Mouse (Mus musculus): ENCODE measurements around the gene Gm6588. TPM values are rescaled to one million over a fixed set of nuclear protein-coding genes. Genes with fewer than 3 reads are reported as not detected.

Gene Gm6588
- polyA plus RNA-seq, 1 experiment from 2014 or later, result 0.57 TPM

GRCm38 (mm10) chr5:112428944-112429343 is 20.3 kb upstream of the Gm6588 start:
- H3K36me3 ChIP-seq (replicated peaks), result no peaks in the 10 kb centered on the region
- peaks cover 13% of the 10 kb centered on the region for H3K4me1 ChIP-seq
- no peak for ATAC-seq (ENCODE audit: low FRiP score)
- no peaks in the 10 kb centered on the region for H3K9me3 ChIP-seq
- H3K4me2 ChIP-seq, result peak overlapping the region; percentile 29
- H3K27me3 ChIP-seq, result peaks cover 51% of the 10 kb centered on the region
- 14% methylated on average over 19 of the region's 19 CpGs for WGBS
- no peak overlapping the region for H3K4me3 ChIP-seq (replicated peaks)
- no peak overlapping the region for H3K9ac ChIP-seq
- no peak overlapping the region for H3K27ac ChIP-seq

- ATAC-seq (ENCODE audit: low FRiP score), result no peak
- H3K27me3 ChIP-seq, result peaks cover 46% of the 10 kb centered on the region
- H3K9ac ChIP-seq, result peak overlapping the region; percentile 5; the same call in 1 of the 2 replicates
- H3K4me3 ChIP-seq (replicated peaks), result no peak overlapping the region
- H3K27ac ChIP-seq, result no peak overlapping the region
- no peak overlapping the region for H3K4me2 ChIP-seq
- H3K4me1 ChIP-seq, result peaks cover 13% of the 10 kb centered on the region
- WGBS, result 21% methylated on average over 14 of the region's 14 CpGs
- H3K9me3 ChIP-seq, result no peaks in the 10 kb centered on the region
- H3K36me3 ChIP-seq (replicated peaks), result no peaks in the 10 kb centered on the region
Observed at GRCm38 (mm10) chr5:112431120-112431775, 18.0 kb upstream of the Gm6588 start.

- peaks cover 13% of the 10 kb centered on the region for H3K4me1 ChIP-seq
- H3K36me3 ChIP-seq (replicated peaks), result no peaks in the 10 kb centered on the region
- H3K9me3 ChIP-seq, result no peaks in the 10 kb centered on the region
- no peak overlapping the region for H3K4me3 ChIP-seq (replicated peaks)
- H3K27me3 ChIP-seq, result peaks cover 44% of the 10 kb centered on the region
- ATAC-seq (ENCODE audit: low FRiP score), result no peak
- WGBS, result 49% methylated on average over 5 of the region's 5 CpGs
- H3K9ac ChIP-seq, result no peak overlapping the region
- no peak overlapping the region for H3K4me2 ChIP-seq
- no peak overlapping the region for H3K27ac ChIP-seq
Observed at GRCm38 (mm10) chr5:112432033-112432432, 17.2 kb upstream of the Gm6588 start.

- peak; percentile 61 for ATAC-seq (ENCODE audit: low FRiP score)
- Histone ChIP-seq H3K9ac (no peak overlapping the region), H3K27ac (no peak overlapping the region), H3K27me3 (peaks cover 45% of the 10 kb centered on the region), H3K4me2 (no peak overlapping the region), H3K4me1 (peaks cover 13% of the 10 kb centered on the region), H3K4me3 (replicated peaks) (no peak overlapping the region), H3K9me3 (no peaks in the 10 kb centered on the region), H3K36me3 (replicated peaks) (no peaks in the 10 kb centered on the region)
- 3% methylated on average over 8 of the region's 8 CpGs for WGBS
Observed at GRCm38 (mm10) chr5:112433004-112433403, 16.2 kb upstream of the Gm6588 start.

- ATAC-seq (ENCODE audit: low FRiP score), result no peak
- peaks cover 4% of the 10 kb centered on the region; the same call in 1 of the 2 replicates for H3K27me3 ChIP-seq
- H3K4me1 ChIP-seq, result no peaks in the 10 kb centered on the region
- no peaks in the 10 kb centered on the region for H3K36me3 ChIP-seq (replicated peaks)
- no peak overlapping the region for H3K27ac ChIP-seq
- no peak overlapping the region for H3K4me3 ChIP-seq (replicated peaks)
- no peaks in the 10 kb centered on the region for H3K9me3 ChIP-seq
- H3K9ac ChIP-seq, result no peak overlapping the region
- H3K4me2 ChIP-seq, result no peak overlapping the region
- 57% methylated on average over 10 of the region's 10 CpGs for WGBS
Observed at GRCm38 (mm10) chr5:112438535-112438934, 10.7 kb upstream of the Gm6588 start.

- WGBS, result 81% methylated on average over 9 of the region's 9 CpGs
- Histone ChIP-seq H3K4me3 (replicated peaks) (no peak overlapping the region), H3K27ac (no peak overlapping the region), H3K27me3 (peaks cover 4% of the 10 kb centered on the region), H3K36me3 (replicated peaks) (peaks cover 6% of the 10 kb centered on the region; the same call in 1 of the 2 replicates), H3K9me3 (no peaks in the 10 kb centered on the region), H3K4me2 (no peak overlapping the region), H3K4me1 (no peaks in the 10 kb centered on the region), H3K9ac (no peak overlapping the region)
- ATAC-seq (ENCODE audit: low FRiP score), result no peak
Observed at GRCm38 (mm10) chr5:112453088-112453487, 3.9 kb downstream of the Gm6588 start.

DNA sequence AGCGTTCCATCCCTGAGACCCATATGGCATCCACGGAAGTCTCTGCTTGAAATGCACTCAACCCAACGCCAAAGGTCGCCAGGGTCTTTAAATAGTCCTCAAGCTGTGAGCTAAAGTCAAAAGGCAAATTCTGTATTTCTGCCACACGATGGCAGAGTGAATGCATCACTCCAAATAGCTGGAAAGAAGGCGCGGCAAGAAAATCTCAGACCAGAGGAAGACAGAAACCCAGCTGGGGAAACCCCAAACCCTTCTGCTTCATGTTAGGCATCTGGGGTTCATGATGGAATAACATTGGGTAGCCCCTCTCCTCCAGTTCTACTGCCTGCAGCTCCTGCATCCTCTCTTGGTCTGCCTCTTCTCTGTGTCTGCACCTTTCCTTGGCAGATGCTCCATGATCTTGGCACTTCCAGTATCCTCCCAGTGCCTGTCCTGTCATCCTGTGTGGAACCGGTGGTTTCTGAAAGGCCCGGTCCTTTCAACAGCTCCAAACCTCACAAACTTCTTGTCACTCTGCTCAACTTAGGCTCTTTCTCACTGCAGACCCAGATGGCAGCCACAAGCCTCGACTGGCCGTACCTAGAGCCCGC is 5.8 kb downstream of the Gm6588 start:
- H3K36me3 ChIP-seq (replicated peaks), result peaks cover 6% of the 10 kb centered on the region; the same call in 1 of the 2 replicates
- peaks cover 5% of the 10 kb centered on the region for H3K4me1 ChIP-seq
- no peak for ATAC-seq (ENCODE audit: low FRiP score)
- H3K27ac ChIP-seq, result no peak overlapping the region
- H3K27me3 ChIP-seq, result peaks cover 4% of the 10 kb centered on the region
- H3K4me3 ChIP-seq (replicated peaks), result no peak overlapping the region
- H3K4me2 ChIP-seq, result no peak overlapping the region
- H3K9ac ChIP-seq, result no peak overlapping the region
- H3K9me3 ChIP-seq, result no peaks in the 10 kb centered on the region
- 73% methylated on average over 12 of the region's 12 CpGs for WGBS

DNA sequence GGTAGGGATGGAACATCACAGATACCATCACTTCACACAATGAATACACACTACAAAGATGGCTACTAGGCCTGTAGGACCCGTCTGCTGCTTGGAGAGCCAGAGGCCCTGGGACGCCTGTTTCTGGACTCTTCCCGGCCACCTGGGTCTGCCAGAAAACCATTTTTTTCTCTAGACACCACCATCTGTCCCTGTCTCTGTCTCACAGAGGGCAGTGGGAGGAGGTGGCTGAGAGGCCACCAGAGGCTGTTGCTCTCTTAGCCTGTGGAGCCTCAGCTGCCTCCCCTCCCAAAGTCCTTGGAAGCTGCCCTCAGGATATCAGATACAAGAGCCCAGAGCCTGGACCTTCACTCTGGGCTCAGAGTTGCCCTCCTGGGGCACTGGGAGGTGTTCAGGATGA is 10.7 kb downstream of the Gm6588 start:
- Histone ChIP-seq H3K9ac (no peak overlapping the region), H3K36me3 (replicated peaks) (peaks cover 6% of the 10 kb centered on the region; the same call in 1 of the 2 replicates), H3K4me1 (peaks cover 12% of the 10 kb centered on the region), H3K9me3 (no peaks in the 10 kb centered on the region), H3K27ac (no peak overlapping the region), H3K4me3 (replicated peaks) (no peak overlapping the region), H3K4me2 (no peak overlapping the region), H3K27me3 (peaks cover 4% of the 10 kb centered on the region; the same call in 1 of the 2 replicates)
- ATAC-seq (ENCODE audit: low FRiP score), result no peak
- WGBS, result 86% methylated on average over 3 of the region's 3 CpGs

- Histone ChIP-seq H3K9me3 (peaks cover 6% of the 10 kb centered on the region; the same call in 1 of the 2 replicates), H3K4me3 (replicated peaks) (no peak overlapping the region), H3K27ac (no peak overlapping the region), H3K27me3 (no peaks in the 10 kb centered on the region), H3K9ac (no peak overlapping the region), H3K36me3 (replicated peaks) (0 out of 2 replicates have a peak, but pooled peaks cover 5% of the 10 kb centered on the region), H3K4me1 (peaks cover 5% of the 10 kb centered on the region; the same call in 1 of the 2 replicates), H3K4me2 (no peak overlapping the region)
- WGBS, result 72% methylated on average over 6 of the region's 6 CpGs
- ATAC-seq (ENCODE audit: low FRiP score), result no peak
Observed at GRCm38 (mm10) chr5:112466331-112466730, 17.1 kb downstream of the Gm6588 start.

DNA sequence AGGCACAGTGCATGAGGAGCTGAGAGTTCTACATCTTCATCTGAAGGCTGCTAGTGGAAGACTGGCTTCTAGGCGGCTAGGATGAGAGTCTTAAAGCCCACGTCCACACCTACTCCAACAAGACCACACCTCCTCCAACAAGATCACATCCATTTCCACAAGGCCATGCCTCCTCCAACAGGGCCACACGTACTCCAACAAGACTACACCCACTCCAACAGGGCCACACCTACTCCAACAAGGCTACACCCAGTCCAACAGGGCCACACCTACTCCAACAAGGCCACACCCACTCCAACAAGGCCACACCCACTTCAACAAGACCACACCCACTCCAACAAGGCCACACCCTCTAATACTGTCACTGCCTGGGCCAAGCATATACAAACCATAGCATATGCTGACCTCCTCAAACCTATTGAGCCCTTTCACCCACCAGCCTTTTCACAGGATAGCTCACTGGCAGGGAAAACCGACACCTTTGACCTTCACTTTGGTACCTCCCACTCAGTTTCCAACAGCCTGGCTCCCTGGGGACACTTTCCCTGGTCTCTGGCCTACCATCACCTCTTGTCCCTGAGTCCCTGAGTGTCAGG is 19.9 kb downstream of the Gm6588 start:
- Histone ChIP-seq H3K4me1 (peaks cover 11% of the 10 kb centered on the region), H3K4me2 (no peak overlapping the region), H3K27ac (no peak overlapping the region), H3K27me3 (peaks cover 3% of the 10 kb centered on the region; the same call in 1 of the 2 replicates), H3K36me3 (replicated peaks) (0 out of 2 replicates have a peak, but pooled peaks cover 5% of the 10 kb centered on the region), H3K4me3 (replicated peaks) (no peak overlapping the region), H3K9ac (no peak overlapping the region), H3K9me3 (peaks cover 6% of the 10 kb centered on the region; the same call in 1 of the 2 replicates)
- no peak for ATAC-seq (ENCODE audit: low FRiP score)
- WGBS, result 78% methylated on average over 4 of the region's 4 CpGs

DNA sequence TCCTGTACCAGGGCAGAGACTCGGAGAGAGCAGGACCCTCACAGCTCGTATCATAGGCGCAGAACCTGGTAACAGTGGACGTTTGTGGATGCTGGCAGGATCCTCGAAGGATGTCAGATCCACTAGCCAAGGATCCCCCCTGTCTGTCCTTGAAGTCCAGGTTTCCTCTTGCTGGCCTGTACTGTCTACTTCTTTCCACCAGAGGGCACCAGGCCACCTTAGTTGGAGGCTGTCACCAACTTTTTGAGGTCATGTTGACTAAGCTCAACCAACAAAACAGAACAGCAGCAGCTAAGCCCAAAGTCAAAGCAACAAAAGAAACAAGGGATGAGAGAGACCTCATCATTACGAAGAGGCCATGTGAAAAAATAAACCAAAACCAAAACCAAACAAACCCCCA is 20.9 kb downstream of the Gm6588 start:
- H3K4me3 ChIP-seq (replicated peaks), result no peak overlapping the region
- 0 out of 2 replicates have a peak, but pooled peaks cover 5% of the 10 kb centered on the region for H3K36me3 ChIP-seq (replicated peaks)
- H3K9ac ChIP-seq, result no peak overlapping the region
- H3K4me1 ChIP-seq, result peaks cover 11% of the 10 kb centered on the region
- H3K27ac ChIP-seq, result no peak overlapping the region
- no peak for ATAC-seq (ENCODE audit: low FRiP score)
- peaks cover 6% of the 10 kb centered on the region; the same call in 1 of the 2 replicates for H3K9me3 ChIP-seq
- WGBS, result 73% methylated on average over 6 of the region's 6 CpGs
- no peak overlapping the region for H3K4me2 ChIP-seq
- H3K27me3 ChIP-seq, result peaks cover 3% of the 10 kb centered on the region; the same call in 1 of the 2 replicates

GRCm38 (mm10) chr5:112473453-112473852 is 24.2 kb downstream of the Gm6588 start:
- Histone ChIP-seq H3K27ac (no peak overlapping the region), H3K36me3 (replicated peaks) (0 out of 2 replicates have a peak, but pooled peaks cover 5% of the 10 kb centered on the region), H3K27me3 (peaks cover 3% of the 10 kb centered on the region; the same call in 1 of the 2 replicates), H3K4me1 (peaks cover 15% of the 10 kb centered on the region), H3K9me3 (peaks cover 6% of the 10 kb centered on the region; the same call in 1 of the 2 replicates), H3K9ac (no peak overlapping the region; the same call in 1 of the 2 replicates), H3K4me3 (replicated peaks) (no peak overlapping the region), H3K4me2 (no peak overlapping the region)
- WGBS, result 70% methylated on average over 6 of the region's 6 CpGs
- no peak for ATAC-seq (ENCODE audit: low FRiP score)
